Mouse (Mus musculus): ENCODE results near the gene Kif2a.
A peak's percentile ranks its signal among the peaks of the same experiment; 100 is the strongest.

Kif2a gene

GRCm38 (mm10) chr13:107021461-107022265, at the start of gene Kif2a:
Gene Kif2a, minus strand, starts transcription at chr13:107022126.
- DNase-seq, result peak; percentile 74

- no peak for DNase-seq
Measured at GRCm38 (mm10) chr13:107069061-107069460, 47.1 kb upstream of the Kif2a start.

- DNase-seq, result no peak
Measured at GRCm38 (mm10) chr13:107065098-107065855, 43.4 kb upstream of the Kif2a start.

GRCm38 (mm10) chr13:107064263-107064662, 42.3 kb upstream of the Kif2a start:
- DNase-seq, result no peak

GRCm38 (mm10) chr13:107063115-107063807, 41.3 kb upstream of the Kif2a start:
- DNase-seq, result no peak

- DNase-seq, result no peak
Measured at GRCm38 (mm10) chr13:107060098-107060497, 38.2 kb upstream of the Kif2a start.

- no peak for DNase-seq
Measured at GRCm38 (mm10) chr13:107059460-107059859, 37.5 kb upstream of the Kif2a start.

GRCm38 (mm10) chr13:107056318-107056717, 34.4 kb upstream of the Kif2a start:
- peak; percentile 5 for DNase-seq

GRCm38 (mm10) chr13:107054496-107054895, 32.6 kb upstream of the Kif2a start:
- DNase-seq, result no peak

- DNase-seq, result no peak
Measured at GRCm38 (mm10) chr13:107051342-107051741, 29.4 kb upstream of the Kif2a start.

- DNase-seq, result peak; percentile 8 to 20
Measured at GRCm38 (mm10) chr13:107044229-107044628, 22.3 kb upstream of the Kif2a start.

- no peak for DNase-seq
Measured at GRCm38 (mm10) chr13:107042551-107042950, 20.6 kb upstream of the Kif2a start.

GRCm38 (mm10) chr13:107039493-107039892, 17.6 kb upstream of the Kif2a start:
- DNase-seq, result no peak

GRCm38 (mm10) chr13:107038346-107038745, 16.4 kb upstream of the Kif2a start:
- no peak for DNase-seq

GRCm38 (mm10) chr13:107035511-107036113, 13.7 kb upstream of the Kif2a start:
- DNase-seq, result no peak

- DNase-seq, result no peak
Measured at GRCm38 (mm10) chr13:107035078-107035477, 13.2 kb upstream of the Kif2a start.

- no peak for DNase-seq
Measured at GRCm38 (mm10) chr13:107034028-107034920, 12.3 kb upstream of the Kif2a start.

- DNase-seq, result no peak
Measured at GRCm38 (mm10) chr13:107031228-107031627, 9.3 kb upstream of the Kif2a start.

GRCm38 (mm10) chr13:107027218-107027617, 5.3 kb upstream of the Kif2a start:
- no peak for DNase-seq

GRCm38 (mm10) chr13:107025663-107026062, 3.7 kb upstream of the Kif2a start:
- no peak for DNase-seq

GRCm38 (mm10) chr13:107022266-107023171, 593 bp upstream of the Kif2a start:
- DNase-seq, result peak; percentile 86 to 91

Data from cerebellum, postnatal 10 days (tissue).